Mouse (Mus musculus) spleen, adult 2 months (tissue): ENCODE data around the gene Zim1. TPM values are rescaled to one million over a fixed set of nuclear protein-coding genes. Genes with fewer than 3 reads are reported as not detected.

Experiments used
- DNase-seq, 2 experiments: peaks; one replicate each; pipeline versions ENCODE4 v3.0.0 to v3.0.0-alpha.2; 2012 to 2021; ENCODE audit warnings: low spot score in 2 of 2, low read depth in 1 of 2
- H3K27ac ChIP-seq: fragments of 200-500 bp; 2 replicates; pipeline ENCODE4 v1.5.1; 2012; ENCODE audit warnings: low read length, inconsistent platforms; ENCODE audit not compliant: insufficient read depth
- H3K27me3 ChIP-seq: fragments of 200-500 bp; 2 replicates; pipeline ENCODE4 v1.6.1; 2012; ENCODE audit warnings: mild to moderate bottlenecking, moderate library complexity, low read length, inconsistent platforms; ENCODE audit not compliant: control insufficient read depth, insufficient read depth
- H3K36me3 ChIP-seq: fragments of 200-500 bp; 2 replicates; pipeline ENCODE4 v1.6.1; 2012; ENCODE audit warnings: mild to moderate bottlenecking, low read length, inconsistent platforms; ENCODE audit not compliant: control insufficient read depth, insufficient read depth
- H3K4me1 ChIP-seq: fragments of 200-500 bp; 2 replicates; pipeline ENCODE4 v1.6.1; 2011; ENCODE audit warnings: inconsistent platforms; ENCODE audit not compliant: control insufficient read depth, insufficient read depth, insufficient read length
- H3K4me3 ChIP-seq: fragments of 200-500 bp; 2 replicates; pipeline ENCODE4 v1.5.1; 2011; ENCODE audit warnings: mild to moderate bottlenecking, inconsistent platforms; ENCODE audit not compliant: insufficient read depth, insufficient read length; ENCODE audit errors: extremely low read depth
- CTCF ChIP-seq: fragments of 200-500 bp; IDR thresholded peaks from 2 replicates; pipeline ENCODE4 v1.5.1; 2011; ENCODE audit warnings: mild to moderate bottlenecking, inconsistent platforms; ENCODE audit not compliant: insufficient read depth, insufficient read length, insufficient replicate concordance; ENCODE audit errors: extremely low read depth
- POLR2A ChIP-seq: fragments of 200-500 bp; IDR thresholded peaks from 2 replicates; pipeline ENCODE4 v1.6.1; 2011; ENCODE audit warnings: low read depth, low read length, inconsistent platforms
- WGBS: fragments of 180-500 bp; shearing (Covaris S2); methylation state at CpG from one replicate; pipeline ENCODE4 v1.1.7; 2018; 5-methylcytosine and 5-hydroxymethylcytosine counted together
- polyA plus RNA-seq: library from polyadenylated mRNA; depleted of rRNA; stranded (reverse); fragments of >200 nt; gene quantifications from 2 replicates; pipeline ENCODE4 v1.2.3, GENCODE M21; 2012

Gene Zim1
- polyA plus RNA-seq, 1 experiment: 0.02 TPM

GRCm38 (mm10) chr7:6729061-6729817 is 33.0 kb upstream of the Zim1 start:
- 45% methylated on average over 37 of the region's 37 CpGs for WGBS
- no peak overlapping the region for H3K27ac ChIP-seq
- TF ChIP-seq POLR2A: no peak
- no peak for TF ChIP-seq CTCF
- DNase-seq: peak in 1 of 2 experiments; percentile 15
- H3K4me1 ChIP-seq: no peaks in the 10 kb centered on the region
- H3K4me3 ChIP-seq: peak overlapping the region; percentile 2; the same call in 1 of the 2 replicates
- H3K27me3 ChIP-seq: no peaks in the 10 kb centered on the region
- no peaks in the 10 kb centered on the region for H3K36me3 ChIP-seq

- no peak overlapping the region for H3K4me3 ChIP-seq
- H3K27me3 ChIP-seq: no peaks in the 10 kb centered on the region
- no peaks in the 10 kb centered on the region for H3K36me3 ChIP-seq
- no peak for DNase-seq
- H3K4me1 ChIP-seq: no peaks in the 10 kb centered on the region
- H3K27ac ChIP-seq: no peak overlapping the region; the same call in 1 of the 2 replicates
- WGBS: 55% methylated on average over 19 of the region's 19 CpGs
- TF ChIP-seq POLR2A (no peak), CTCF (no peak)
These were observed 32.1 kb upstream of the Zim1 start for GRCm38 (mm10) chr7:6728263-6728931.

GRCm38 (mm10) chr7:6727351-6728121 is 31.3 kb upstream of the Zim1 start:
- Histone ChIP-seq H3K4me3 (no peak overlapping the region), H3K4me1 (no peaks in the 10 kb centered on the region), H3K27ac (peak overlapping the region; percentile 29), H3K27me3 (no peaks in the 10 kb centered on the region), H3K36me3 (no peaks in the 10 kb centered on the region)
- TF ChIP-seq CTCF (no peak), POLR2A (no peak)
- DNase-seq: no peak
- WGBS: 59% methylated on average over 19 of the region's 19 CpGs

- H3K27me3 ChIP-seq: no peaks in the 10 kb centered on the region
- 94% methylated on average over 15 of the region's 15 CpGs for WGBS
- DNase-seq: no peak
- no peak overlapping the region for H3K27ac ChIP-seq
- H3K4me3 ChIP-seq: no peak overlapping the region
- H3K36me3 ChIP-seq: no peaks in the 10 kb centered on the region
- TF ChIP-seq POLR2A: no peak
- TF ChIP-seq CTCF: no peak
- no peaks in the 10 kb centered on the region for H3K4me1 ChIP-seq
These were observed 13.1 kb upstream of the Zim1 start for GRCm38 (mm10) chr7:6709396-6709795.

- WGBS: 88% methylated on average over 17 of the region's 17 CpGs
These were observed 12.4 kb upstream of the Zim1 start for GRCm38 (mm10) chr7:6708451-6709180.

GRCm38 (mm10) chr7:6707416-6708015 is 11.3 kb upstream of the Zim1 start:
- Histone ChIP-seq H3K4me3 (no peak overlapping the region), H3K27ac (no peak overlapping the region), H3K27me3 (no peaks in the 10 kb centered on the region), H3K36me3 (no peaks in the 10 kb centered on the region), H3K4me1 (no peaks in the 10 kb centered on the region)
- DNase-seq: no peak
- no peak for TF ChIP-seq CTCF
- TF ChIP-seq POLR2A: no peak
- WGBS: 94% methylated on average over 23 of the region's 23 CpGs

More at GRCm38 (mm10) chr7:6708451-6709180, 12.4 kb upstream of the Zim1 start:
- no peaks in the 10 kb centered on the region for H3K4me1 ChIP-seq
- TF ChIP-seq POLR2A: no peak
- no peak for TF ChIP-seq CTCF
- H3K27ac ChIP-seq: no peak overlapping the region
- DNase-seq: no peak
- no peaks in the 10 kb centered on the region for H3K27me3 ChIP-seq
- H3K36me3 ChIP-seq: no peaks in the 10 kb centered on the region
- no peak overlapping the region for H3K4me3 ChIP-seq
